Mouse (Mus musculus): ENCODE results near the gene Smok3c. TPM values are rescaled to one million over a fixed set of nuclear protein-coding genes. Genes with fewer than 3 reads are reported as not detected.
A peak's percentile ranks its signal among the peaks of the same experiment; 100 is the strongest.

Smok3c gene
- polyA plus RNA-seq, 1 experiment, result 10.4 TPM

GRCm38 (mm10) chr5:138085421-138085911 lies 32.5 kb downstream of the Smok3c start:
- no peaks in the 10 kb centered on the region for H3K27me3 ChIP-seq (ENCODE audit: control insufficient read depth, insufficient read depth, low read length)
- TF ChIP-seq POLR2A (IDR thresholded peaks at IDR 0.05; ENCODE audit: control insufficient read depth, low read depth, low read length), result no peak
- TF ChIP-seq CTCF (IDR thresholded peaks at IDR 0.05; ENCODE audit: control insufficient read depth, insufficient read depth, insufficient replicate concordance, low read depth, low read length), result no peak
- no peaks in the 10 kb centered on the region for H3K36me3 ChIP-seq (ENCODE audit: control insufficient read depth, insufficient read depth, low read length)
- peak overlapping the region; percentile 88; the same call in 1 of the 2 replicates for H3K27ac ChIP-seq (ENCODE audit: control insufficient read depth, insufficient read depth, low read depth, low read length)
- peak overlapping the region; percentile 100 for H3K4me3 ChIP-seq (ENCODE audit: control insufficient read depth, low read depth, low read length)
- peaks cover 2% of the 10 kb centered on the region for H3K4me1 ChIP-seq (ENCODE audit: control insufficient read depth, insufficient read depth, low read length)

DNA sequence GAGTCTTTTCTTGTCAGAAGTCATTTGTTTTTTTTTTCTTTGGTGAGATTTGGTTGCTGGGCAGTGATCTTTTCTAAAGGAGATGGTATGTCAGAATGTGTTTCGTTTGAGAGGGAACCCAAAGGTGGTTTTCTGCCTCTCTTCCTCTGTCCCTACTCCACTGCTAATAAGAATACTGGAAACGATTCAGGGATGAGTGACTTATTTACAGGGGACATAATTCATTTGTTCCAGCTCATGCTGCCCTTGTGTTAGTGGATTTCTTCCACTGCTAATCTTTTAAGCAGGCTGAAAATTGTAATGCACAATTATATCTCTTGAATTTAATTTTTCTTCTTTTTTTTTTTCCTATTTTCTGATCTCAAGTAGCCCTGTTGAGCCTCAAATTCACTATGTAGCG lies 33.8 kb downstream of the Smok3c start:
- Histone ChIP-seq H3K4me1 (ENCODE audit: control insufficient read depth, insufficient read depth, low read length) (peaks cover 2% of the 10 kb centered on the region; the same call in 1 of the 2 replicates), H3K4me3 (ENCODE audit: control insufficient read depth, low read depth, low read length) (no peak overlapping the region), H3K27me3 (ENCODE audit: control insufficient read depth, insufficient read depth, low read length) (no peaks in the 10 kb centered on the region), H3K36me3 (ENCODE audit: control insufficient read depth, insufficient read depth, low read length) (no peaks in the 10 kb centered on the region), H3K27ac (ENCODE audit: control insufficient read depth, insufficient read depth, low read depth, low read length) (no peak overlapping the region)
- no peak for TF ChIP-seq CTCF (IDR thresholded peaks at IDR 0.05; ENCODE audit: control insufficient read depth, insufficient read depth, insufficient replicate concordance, low read depth, low read length)
- no peak for TF ChIP-seq POLR2A (IDR thresholded peaks at IDR 0.05; ENCODE audit: control insufficient read depth, low read depth, low read length)

- no peaks in the 10 kb centered on the region for H3K36me3 ChIP-seq (ENCODE audit: control insufficient read depth, insufficient read depth, low read length)
- no peaks in the 10 kb centered on the region for H3K27me3 ChIP-seq (ENCODE audit: control insufficient read depth, insufficient read depth, low read length)
- H3K4me3 ChIP-seq (ENCODE audit: control insufficient read depth, low read depth, low read length), result no peak overlapping the region
- TF ChIP-seq POLR2A (IDR thresholded peaks at IDR 0.05; ENCODE audit: control insufficient read depth, low read depth, low read length) (no peak), CTCF (IDR thresholded peaks at IDR 0.05; ENCODE audit: control insufficient read depth, insufficient read depth, insufficient replicate concordance, low read depth, low read length) (no peak)
- H3K27ac ChIP-seq (ENCODE audit: control insufficient read depth, insufficient read depth, low read depth, low read length), result no peak overlapping the region
- H3K4me1 ChIP-seq (ENCODE audit: control insufficient read depth, insufficient read depth, low read length), result peaks cover 2% of the 10 kb centered on the region; the same call in 1 of the 2 replicates
Measured at GRCm38 (mm10) chr5:138088366-138088765, 35.4 kb downstream of the Smok3c start.

DNA sequence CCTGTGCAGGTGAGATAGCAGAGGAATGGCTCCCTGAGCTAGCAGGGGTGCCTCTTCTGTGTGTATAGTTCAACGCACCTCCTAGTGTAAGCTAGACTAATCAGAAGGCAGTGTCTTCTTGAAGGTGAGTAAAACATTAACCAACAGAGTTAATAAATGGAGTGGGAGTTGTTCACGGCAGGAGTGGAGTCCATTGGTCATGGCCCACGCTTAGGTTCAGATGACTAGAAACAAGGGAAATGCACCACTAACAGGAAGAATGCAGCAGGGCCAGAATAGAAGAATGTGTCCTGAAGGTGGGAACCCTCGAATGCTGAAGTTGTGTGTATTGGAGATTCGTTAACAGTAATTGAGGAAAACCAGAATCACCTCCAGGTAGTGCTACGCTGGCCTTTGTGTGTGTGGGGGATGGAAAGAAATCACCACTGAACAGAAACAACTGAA lies 36.1 kb downstream of the Smok3c start:
- Histone ChIP-seq H3K36me3 (ENCODE audit: control insufficient read depth, insufficient read depth, low read length) (peaks cover 4% of the 10 kb centered on the region), H3K27ac (ENCODE audit: control insufficient read depth, insufficient read depth, low read depth, low read length) (no peak overlapping the region), H3K4me1 (ENCODE audit: control insufficient read depth, insufficient read depth, low read length) (peaks cover 2% of the 10 kb centered on the region; the same call in 1 of the 2 replicates), H3K27me3 (ENCODE audit: control insufficient read depth, insufficient read depth, low read length) (no peaks in the 10 kb centered on the region), H3K4me3 (ENCODE audit: control insufficient read depth, low read depth, low read length) (peak overlapping the region; percentile 55)
- TF ChIP-seq POLR2A (IDR thresholded peaks at IDR 0.05; ENCODE audit: control insufficient read depth, low read depth, low read length) (no peak), CTCF (IDR thresholded peaks at IDR 0.05; ENCODE audit: control insufficient read depth, insufficient read depth, insufficient replicate concordance, low read depth, low read length) (no peak)

DNA sequence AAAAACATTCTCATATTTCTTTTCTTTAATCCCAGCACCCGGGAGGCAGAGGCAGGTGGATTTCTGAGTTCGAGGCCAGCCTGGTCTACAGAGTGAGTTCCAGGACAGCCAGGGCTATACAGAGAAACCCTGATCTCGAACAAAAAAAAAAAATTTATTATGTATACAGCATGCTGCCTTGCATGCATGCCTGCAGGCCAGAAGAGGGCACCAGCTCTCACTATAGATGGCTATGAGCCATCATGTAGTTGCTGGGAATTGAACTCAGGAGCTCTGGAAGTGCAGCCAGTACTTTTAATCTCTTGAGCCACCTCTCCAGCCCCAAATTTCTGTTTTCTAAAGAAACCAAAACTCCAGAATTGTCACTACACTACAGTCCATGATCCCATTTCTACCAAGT lies 37.3 kb downstream of the Smok3c start:
- Histone ChIP-seq H3K4me1 (ENCODE audit: control insufficient read depth, insufficient read depth, low read length) (no peaks in the 10 kb centered on the region), H3K36me3 (ENCODE audit: control insufficient read depth, insufficient read depth, low read length) (peaks cover 4% of the 10 kb centered on the region), H3K27ac (ENCODE audit: control insufficient read depth, insufficient read depth, low read depth, low read length) (no peak overlapping the region), H3K27me3 (ENCODE audit: control insufficient read depth, insufficient read depth, low read length) (no peaks in the 10 kb centered on the region), H3K4me3 (ENCODE audit: control insufficient read depth, low read depth, low read length) (no peak overlapping the region)
- TF ChIP-seq CTCF (IDR thresholded peaks at IDR 0.05; ENCODE audit: control insufficient read depth, insufficient read depth, insufficient replicate concordance, low read depth, low read length), result no peak
- no peak for TF ChIP-seq POLR2A (IDR thresholded peaks at IDR 0.05; ENCODE audit: control insufficient read depth, low read depth, low read length)

DNA sequence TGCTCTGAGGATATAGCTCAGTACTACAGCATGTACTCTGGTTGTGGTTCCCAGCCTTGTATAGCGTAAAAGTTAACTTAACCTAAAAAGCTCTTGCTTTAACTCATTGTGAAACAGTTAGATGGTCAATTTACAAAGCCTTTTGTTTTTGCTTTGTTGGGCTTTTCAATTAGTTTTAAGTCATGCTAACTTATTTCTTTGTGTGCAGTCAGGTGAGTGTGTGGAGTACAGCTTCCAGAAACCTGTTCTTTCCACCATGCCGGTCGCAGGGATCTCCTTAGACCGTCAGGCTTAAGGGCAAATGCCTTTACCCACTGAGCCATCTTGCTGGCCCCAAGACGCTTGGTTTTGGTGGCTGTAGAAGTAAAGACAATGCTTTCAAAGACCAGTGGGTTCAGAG lies 37.7 kb downstream of the Smok3c start:
- H3K27me3 ChIP-seq (ENCODE audit: control insufficient read depth, insufficient read depth, low read length), result no peaks in the 10 kb centered on the region
- no peak overlapping the region for H3K4me3 ChIP-seq (ENCODE audit: control insufficient read depth, low read depth, low read length)
- no peak overlapping the region for H3K27ac ChIP-seq (ENCODE audit: control insufficient read depth, insufficient read depth, low read depth, low read length)
- H3K4me1 ChIP-seq (ENCODE audit: control insufficient read depth, insufficient read depth, low read length), result no peaks in the 10 kb centered on the region
- TF ChIP-seq POLR2A (IDR thresholded peaks at IDR 0.05; ENCODE audit: control insufficient read depth, low read depth, low read length), result no peak
- no peak for TF ChIP-seq CTCF (IDR thresholded peaks at IDR 0.05; ENCODE audit: control insufficient read depth, insufficient read depth, insufficient replicate concordance, low read depth, low read length)
- peaks cover 4% of the 10 kb centered on the region for H3K36me3 ChIP-seq (ENCODE audit: control insufficient read depth, insufficient read depth, low read length)

DNA sequence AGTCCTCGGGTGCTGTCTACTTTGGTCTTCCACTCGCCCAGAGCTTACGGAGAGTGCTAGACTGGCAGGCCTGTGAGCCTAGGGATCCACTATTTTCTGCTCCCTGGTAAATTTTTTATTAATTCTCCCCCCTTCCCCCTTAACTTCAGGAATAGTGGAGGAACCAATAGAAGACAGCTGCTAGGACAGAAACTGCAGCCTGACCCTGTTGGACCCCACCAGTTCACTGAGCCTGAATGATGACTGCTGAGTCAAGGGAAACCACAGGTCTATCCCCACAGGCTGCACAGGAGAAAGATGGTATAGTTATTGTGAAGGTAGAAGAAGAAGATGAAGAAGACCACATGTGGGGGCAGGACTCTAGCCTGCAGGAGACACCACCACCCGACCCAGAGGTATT lies 39.8 kb downstream of the Smok3c start:
- Histone ChIP-seq H3K27me3 (ENCODE audit: control insufficient read depth, insufficient read depth, low read length) (no peaks in the 10 kb centered on the region), H3K4me1 (ENCODE audit: control insufficient read depth, insufficient read depth, low read length) (no peaks in the 10 kb centered on the region), H3K4me3 (ENCODE audit: control insufficient read depth, low read depth, low read length) (no peak overlapping the region), H3K27ac (ENCODE audit: control insufficient read depth, insufficient read depth, low read depth, low read length) (no peak overlapping the region), H3K36me3 (ENCODE audit: control insufficient read depth, insufficient read depth, low read length) (peaks cover 4% of the 10 kb centered on the region)
- TF ChIP-seq CTCF (IDR thresholded peaks at IDR 0.05; ENCODE audit: control insufficient read depth, insufficient read depth, insufficient replicate concordance, low read depth, low read length) (no peak), POLR2A (IDR thresholded peaks at IDR 0.05; ENCODE audit: control insufficient read depth, low read depth, low read length) (no peak)
